In genomic region chr7:80026118-80026989, GRCm38 (mm10) we compare ENCODE assay signal across 8 mouse cellular contexts. TPM values are rescaled to one million over a fixed set of nuclear protein-coding genes. Genes with fewer than 3 reads are reported as not detected.
DNase-seq lines count a peak whose midpoint lies in the region; ATAC-seq and TF ChIP-seq lines count a peak whose summit lies in the region.

No protein-coding gene starts in this region.

- 2% methylated on average over 34 of the region's 59 CpGs for WGBS in cerebellum, adult 2 months
- WGBS in limb, embryonic 13.5 days: 1% methylated on average over 36 of the region's 59 CpGs
- WGBS in midbrain, embryonic 16.5 days: under 1% methylated on average over 26 of the region's 59 CpGs

- H3K9ac ChIP-seq in limb, embryonic 13.5 days: peak overlapping the region; percentile 91
- H3K9ac ChIP-seq in midbrain, embryonic 16.5 days (ENCODE audit: low read depth, low read length): peak overlapping the region; percentile 90

- H3K4me2 ChIP-seq in limb, embryonic 13.5 days (replicated peaks): peak overlapping the region; percentile 96
- H3K4me2 ChIP-seq in midbrain, embryonic 16.5 days (ENCODE audit: low read length): peak overlapping the region; percentile 77

- H3K4me1 ChIP-seq in cerebellum, adult 2 months (ENCODE audit: control insufficient read depth, insufficient read depth, low read length): peaks cover 8% of the 10 kb centered on the region; the same call in 1 of the 2 replicates
- peaks cover 34% of the 10 kb centered on the region for H3K4me1 ChIP-seq in limb, embryonic 13.5 days
- H3K4me1 ChIP-seq in midbrain, embryonic 16.5 days (ENCODE audit: control insufficient read depth, insufficient read depth, low read length): peaks cover 26% of the 10 kb centered on the region

- no peak for TF ChIP-seq CTCF in cerebellum, adult 2 months (IDR thresholded peaks at IDR 0.05; ENCODE audit: borderline replicate concordance, insufficient read depth, low read depth, low read length)

- H3K4me3 ChIP-seq in cerebellum, adult 2 months (replicated peaks; ENCODE audit: insufficient read depth, low read depth, low read length): peak overlapping the region; percentile 64
- peak overlapping the region; percentile 82 for H3K4me3 ChIP-seq in limb, embryonic 13.5 days
- peak overlapping the region; percentile 65 for H3K4me3 ChIP-seq in midbrain, embryonic 16.5 days (ENCODE audit: low read depth, low read length)

- TF ChIP-seq POLR2A in cerebellum, adult 2 months (IDR thresholded peaks at IDR 0.05; ENCODE audit: borderline replicate concordance, insufficient read depth, low read length): no peak

- peak; percentile 44 for ATAC-seq in inflammation-experienced regulatory T-cells, adult 6 months
- ATAC-seq in limb, embryonic 13.5 days (ENCODE audit: low FRiP score, low read depth): peak; percentile 64
- peak; percentile 66 for ATAC-seq in midbrain, embryonic 16.5 days

- peak overlapping the region; percentile 41; the same call in 1 of the 2 replicates for H3K27ac ChIP-seq in cerebellum, adult 2 months (ENCODE audit: insufficient read depth, low read length)
- H3K27ac ChIP-seq in limb, embryonic 13.5 days: peak overlapping the region; percentile 96
- peak overlapping the region; percentile 94 for H3K27ac ChIP-seq in midbrain, embryonic 16.5 days (ENCODE audit: low read length)

- H3K27me3 ChIP-seq in cerebellum, adult 2 months (ENCODE audit: control insufficient read depth, insufficient read depth, low read length): no peaks in the 10 kb centered on the region
- H3K27me3 ChIP-seq in limb, embryonic 13.5 days: no peaks in the 10 kb centered on the region
- no peaks in the 10 kb centered on the region for H3K27me3 ChIP-seq in midbrain, embryonic 16.5 days (ENCODE audit: control insufficient read depth, insufficient read depth, low read depth, low read length)

- DNase-seq in left cerebral cortex, adult 18-20 months (ENCODE audit: low spot score in 2 of 2): peak; percentile 38 to 65
- no peak for DNase-seq in left cerebral cortex, adult 11 months (ENCODE audit: low spot score)
- DNase-seq in cerebellum, adult 2 months: peak; percentile 55 to 61
- peak; percentile 51 to 62 for DNase-seq in frontal cortex, postnatal 36 days (ENCODE audit: low spot score in 2 of 2)
- peak; percentile 70 for DNase-seq in testis, postnatal 10 days (ENCODE audit: low spot score)

- H3K36me3 ChIP-seq in limb, embryonic 13.5 days: no peaks in the 10 kb centered on the region
- H3K36me3 ChIP-seq in midbrain, embryonic 16.5 days (ENCODE audit: control insufficient read depth, insufficient read depth, low read length): no peaks in the 10 kb centered on the region

- H3K9me3 ChIP-seq in limb, embryonic 13.5 days: no peaks in the 10 kb centered on the region
- no peaks in the 10 kb centered on the region for H3K9me3 ChIP-seq in midbrain, embryonic 16.5 days (replicated peaks; ENCODE audit: control insufficient read depth, low read length, poor library complexity, severe bottlenecking)

RNA-seq across cellular contexts. Expression of gene Zfp710, which starts 1.7 kb away (rescaled TPM):
- total RNA-seq in left cerebral cortex, adult 18-20 months (2021): 10 to 100 TPM; 19.4 to 22.1 TPM
- polyA plus RNA-seq in cerebellum, adult 2 months (2012; rRNA removed): 10.9 and 11.0 TPM in 2 replicates
- 1 to 10 TPM; 1.8 to 5.1 (median 4.4) TPM for polyA plus RNA-seq in inflammation-experienced regulatory T-cells, adult 6 months (2017; shearing (Covaris generic))
- 15.0 and 15.9 TPM in 2 replicates for polyA plus RNA-seq in limb, embryonic 13.5 days (2015; fragmentation: Nextera tagmentation; extraction: Ambion mirVana)
- 15.0 and 15.8 TPM in 2 replicates for polyA plus RNA-seq in midbrain, embryonic 16.5 days (2015; fragmentation: Nextera tagmentation; extraction: Ambion mirVana)

Comparison
In these comparisons a context has a peak if more than half of its experiments do, and no peak if none do; other contexts are left out.
1. H3K27ac ChIP-seq: peak in every context shown above with its lines; median percentile 96 in limb, embryonic 13.5 days; 94 in midbrain, embryonic 16.5 days; 41 in cerebellum, adult 2 months.